25 mouse cellular contexts compared by ENCODE assay signal in genomic region chr5:74732613-74733012, GRCm38 (mm10). TPM values are rescaled to one million over a fixed set of nuclear protein-coding genes. Genes with fewer than 3 reads are reported as not detected.
DNase-seq lines count a peak whose midpoint lies in the region; ATAC-seq and TF ChIP-seq lines count a peak whose summit lies in the region.
"Had no signal": no experiment of that assay in that cellular context is flagged by ENCODE, and none has a peak within 500 bp of the region (broad histone marks: within the 10 kb centered on the region; RNA-seq: fewer than 3 reads in every experiment).

No protein-coding gene starts in this region.

- no peaks in the 10 kb centered on the region for H3K36me3 ChIP-seq in heart, embryonic 10.5 days
- no peaks in the 10 kb centered on the region for H3K36me3 ChIP-seq in lung, postnatal 0 days (ENCODE audit: insufficient read depth, low read length)
- H3K36me3 ChIP-seq in hindbrain, embryonic 14.5 days (replicated peaks; ENCODE audit: control insufficient read depth, insufficient read depth), result no peaks in the 10 kb centered on the region
- H3K36me3 ChIP-seq: embryonic facial prominence, embryonic 15.5 days; forebrain, embryonic 10.5 days; G1E; heart, embryonic 15.5 days had no signal

- H3K4me2 ChIP-seq in lung, postnatal 0 days (replicated peaks; ENCODE audit: low read depth, low read length), result no peak overlapping the region
- H3K4me2 ChIP-seq in hindbrain, embryonic 14.5 days (replicated peaks), result no peak overlapping the region
- H3K4me2 ChIP-seq: embryonic facial prominence, embryonic 15.5 days; heart, embryonic 15.5 days had no signal

- H3K27me3 ChIP-seq in heart, embryonic 10.5 days (ENCODE audit: insufficient read depth, poor library complexity, severe bottlenecking), result peaks cover 80% of the 10 kb centered on the region
- H3K27me3 ChIP-seq in lung, postnatal 0 days (replicated peaks; ENCODE audit: insufficient read depth, low read length), result peaks cover 29% of the 10 kb centered on the region
- no peaks in the 10 kb centered on the region for H3K27me3 ChIP-seq in hindbrain, embryonic 14.5 days (ENCODE audit: control insufficient read depth, insufficient read depth, low read length)
- H3K27me3 ChIP-seq: embryonic facial prominence, embryonic 15.5 days had no signal

- ATAC-seq in lung, postnatal 0 days, result peak; percentile 95
- ATAC-seq in hindbrain, embryonic 14.5 days (ENCODE audit: low FRiP score), result no peak
- ATAC-seq: CD4-positive, CD25-positive, alpha-beta regulatory T cell, adult 4 months; forebrain, embryonic 14.5 days; hindbrain, embryonic 16.5 days; inflammation-experienced regulatory T-cells, adult 6 months had no signal

- 38% methylated on average over 8 of the region's 8 CpGs for WGBS in heart, embryonic 10.5 days
- 57% methylated on average over 8 of the region's 8 CpGs for WGBS in lung, adult 2 months
- WGBS in lung, postnatal 0 days, result 35% methylated on average over 8 of the region's 8 CpGs
- WGBS in hindbrain, embryonic 14.5 days, result 72% methylated on average over 8 of the region's 8 CpGs

- no peak for TF ChIP-seq CTCF in lung, adult 2 months (IDR thresholded peaks at IDR 0.05; ENCODE audit: insufficient read depth, low read length)
- no peak for TF ChIP-seq CTCF in lung, postnatal 0 days (IDR thresholded peaks at IDR 0.05)

- TF ChIP-seq EP300 in lung, postnatal 0 days (IDR thresholded peaks at IDR 0.05), result peak; percentile 84

- no peak overlapping the region for H3K27ac ChIP-seq in heart, embryonic 10.5 days
- H3K27ac ChIP-seq in lung, postnatal 0 days (ENCODE audit: low read length), result no peak overlapping the region
- H3K27ac ChIP-seq in hindbrain, embryonic 14.5 days, result no peak overlapping the region
- H3K27ac ChIP-seq: embryonic facial prominence, embryonic 15.5 days; forebrain, embryonic 10.5 days; heart, adult 2 months; heart, embryonic 15.5 days had no signal

- H3K9me3 ChIP-seq in heart, embryonic 10.5 days, result no peaks in the 10 kb centered on the region
- no peaks in the 10 kb centered on the region for H3K9me3 ChIP-seq in lung, postnatal 0 days (ENCODE audit: low read length)
- H3K9me3 ChIP-seq in hindbrain, embryonic 14.5 days (ENCODE audit: control insufficient read depth, low read length), result no peaks in the 10 kb centered on the region
- H3K9me3 ChIP-seq: embryonic facial prominence, embryonic 15.5 days; forebrain, embryonic 10.5 days; G1E; heart, embryonic 15.5 days had no signal

- no peak for TF ChIP-seq POLR2A in lung, adult 2 months (IDR thresholded peaks at IDR 0.05; ENCODE audit: borderline replicate concordance, extremely low read depth, low read depth, low read length)

- intact Hi-C loops in heart, postnatal 10 days (cut with DNase I), result no loop called here
- intact Hi-C loops in gastrocnemius, postnatal 14 days (cut with DNase I; ENCODE audit: low total_unique reads), result no loop called here

- no peak overlapping the region for H3K9ac ChIP-seq in lung, postnatal 0 days (replicated peaks; ENCODE audit: low read depth)
- H3K9ac ChIP-seq in hindbrain, embryonic 14.5 days, result no peak overlapping the region
- H3K9ac ChIP-seq: embryonic facial prominence, embryonic 15.5 days; heart, embryonic 15.5 days had no signal

- DNase-seq in heart, embryonic 10.5 days (ENCODE audit: low spot score), result peak; percentile 85
- no peak for DNase-seq in heart, postnatal 10 days
- DNase-seq in lung, adult 2 months, result peak; percentile 41
- DNase-seq in lung, postnatal 0 days (ENCODE audit: low spot score), result peak; percentile 81
- peak; percentile 72 for DNase-seq in lung, postnatal 36 days
- DNase-seq in cerebellum, postnatal 36 days, result no peak
- DNase-seq in hindbrain, embryonic 14.5 days (ENCODE audit: low spot score), result no peak
- DNase-seq in gastrocnemius, postnatal 14 days, result no peak
- DNase-seq: adrenal gland, postnatal 14 days; B cell, adult 2 months; cerebellum, adult 18-20 months; cerebellum, adult 9-11 months; embryo, embryonic 11 days; heart, adult 2 months; heart, postnatal 36 days had no signal

- no peak overlapping the region for H3K4me3 ChIP-seq in heart, embryonic 10.5 days
- no peak overlapping the region for H3K4me3 ChIP-seq in lung, adult 2 months (replicated peaks; ENCODE audit: extremely low read depth, low read depth, low read length)
- no peak overlapping the region for H3K4me3 ChIP-seq in lung, postnatal 0 days (ENCODE audit: low read depth, low read length)
- no peak overlapping the region for H3K4me3 ChIP-seq in hindbrain, embryonic 14.5 days (replicated peaks; ENCODE audit: low read length)
- H3K4me3 ChIP-seq: embryonic facial prominence, embryonic 15.5 days; erythroblast, embryonic 14.5 days; forebrain, embryonic 10.5 days; heart, adult 2 months; heart, embryonic 15.5 days had no signal

- H3K4me1 ChIP-seq in heart, embryonic 10.5 days, result peaks cover 26% of the 10 kb centered on the region
- no peaks in the 10 kb centered on the region for H3K4me1 ChIP-seq in lung, adult 2 months (ENCODE audit: control insufficient read depth, insufficient read depth, low read length)
- H3K4me1 ChIP-seq in lung, postnatal 0 days (ENCODE audit: insufficient read depth, low read depth, low read length), result no peaks in the 10 kb centered on the region
- H3K4me1 ChIP-seq in hindbrain, embryonic 14.5 days (replicated peaks; ENCODE audit: control insufficient read depth, insufficient read depth, low read length), result no peaks in the 10 kb centered on the region

RNA-seq across cellular contexts. Expression of gene Lnx1, which starts 29.9 kb away (rescaled TPM):
- polyA plus RNA-seq in heart, embryonic 10.5 days (2016; fragmentation: Nextera tagmentation; extraction: Ambion mirVana), result 0.37 and 0.87 TPM in 2 replicates
- total RNA-seq in heart, postnatal 10 days (2021), result 1 to 10 TPM; 4.3 to 4.5 TPM
- 3.4 and 4.0 TPM in 2 replicates for polyA plus RNA-seq in lung, adult 2 months (2012; rRNA removed)
- polyA plus RNA-seq in lung, postnatal 0 days (2015; fragmentation: Nextera tagmentation; extraction: Ambion mirVana), result 2.9 and 3.2 TPM in 2 replicates
- polyA plus RNA-seq in hindbrain, embryonic 14.5 days (2014; fragmentation: Nextera tagmentation; extraction: Ambion mirVana), result 10.3 and 14.0 TPM in 2 replicates
- 1 to 10 TPM; 1.3 to 3.7 TPM for total RNA-seq in gastrocnemius, postnatal 14 days (2021)
- total RNA-seq: common myeloid progenitor, adult 5-6 weeks had no signal
- polyA plus RNA-seq: erythroblast, embryonic 14.5 days; G1E had no signal

Comparison
In these comparisons a context has a peak if more than half of its experiments do, and no peak if none do; other contexts are left out.
1. DNase-seq: peak in heart, embryonic 10.5 days (single experiment), lung, adult 2 months (single experiment), lung, postnatal 0 days (single experiment) and lung, postnatal 36 days (single experiment); none in heart, postnatal 10 days (0 of 2), cerebellum, postnatal 36 days (0 of 2), hindbrain, embryonic 14.5 days (single experiment) and gastrocnemius, postnatal 14 days (single experiment).